Mouse (Mus musculus) erythroblast, adult 5-6 weeks (primary cell): ENCODE data around the gene Hsd17b6. TPM values are rescaled to one million over a fixed set of nuclear protein-coding genes. Genes with fewer than 3 reads are reported as not detected.

Experiments
- ATAC-seq: replicated peaks from 2 replicates; pipeline ENCODE4 v1.8.0; 2016; ENCODE audit warnings: moderate number of reproducible peaks, mild to moderate bottlenecking, moderate TSS enrichment, inconsistent platforms; ENCODE audit not compliant: poor library complexity, low FRiP score, severe bottlenecking
- total RNA-seq, 2 experiments: library from RNA; stranded (forward) in 1 of 2; stranded (reverse) in 1 of 2; fragments of 150-400 nt in 1 of 2; fragments of 200-764, 138-1000 nt in 1 of 2; gene quantifications; 2 replicates each; pipeline versions ENCODE4 v1.2.3 to v1.2.4; 2015 to 2017; ENCODE audit warnings: low replicate concordance in 2 of 2

Hsd17b6 gene
- total RNA-seq, 2 experiments from 2014 or later = not detected

DNA sequence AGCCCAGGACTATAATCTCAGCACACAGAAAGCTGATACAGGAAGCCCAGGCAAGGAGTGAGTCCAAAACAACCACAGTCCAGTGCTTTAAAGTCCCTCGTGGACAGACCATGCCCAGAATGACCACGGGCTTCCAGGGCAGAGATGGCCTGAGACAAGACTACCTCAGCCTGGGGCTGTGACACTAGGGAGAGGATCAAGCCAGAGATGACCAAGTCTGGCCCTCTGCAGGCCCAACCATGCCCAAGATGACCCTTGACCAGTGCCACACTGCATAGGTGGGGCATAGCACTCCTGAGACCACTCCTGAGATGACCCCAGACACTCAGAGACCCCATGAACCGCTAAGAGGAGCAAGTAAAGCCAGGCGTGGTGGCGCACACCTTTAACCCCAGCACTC is 2.3 kb upstream of the Hsd17b6 start:
- ATAC-seq = no peak

DNA sequence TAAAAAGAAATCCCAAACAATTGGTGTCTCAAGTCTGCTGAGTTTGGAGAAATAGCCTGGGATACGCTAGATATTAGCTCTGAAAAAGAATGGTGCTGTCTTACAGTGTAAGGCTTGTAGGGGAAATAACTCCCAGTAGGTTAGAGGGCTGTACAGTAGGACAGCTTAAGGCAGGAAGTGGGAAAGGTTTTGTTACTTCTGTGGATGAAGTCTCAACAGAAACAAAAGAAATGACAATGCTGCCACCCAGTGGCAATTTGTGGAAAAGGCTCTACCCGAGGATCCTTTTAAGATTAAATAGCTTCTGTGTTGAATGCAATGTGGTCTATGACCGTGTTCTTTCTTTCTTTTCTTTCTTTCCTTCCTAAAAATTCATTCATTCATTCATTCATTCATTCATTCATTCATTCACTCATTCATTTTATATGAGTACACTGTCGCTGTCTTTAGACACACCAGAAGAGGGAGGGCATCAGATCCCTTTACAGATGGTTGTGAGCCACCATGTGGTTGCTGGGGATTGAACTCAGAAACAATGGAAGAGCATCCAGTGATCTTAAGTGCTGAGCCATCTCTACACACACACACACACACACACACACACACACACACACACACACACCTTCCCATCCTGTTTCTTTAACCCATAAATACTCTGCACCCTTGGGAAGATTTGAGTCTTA is 937 bp upstream of the Hsd17b6 start:
- peak; percentile 82 for ATAC-seq

DNA sequence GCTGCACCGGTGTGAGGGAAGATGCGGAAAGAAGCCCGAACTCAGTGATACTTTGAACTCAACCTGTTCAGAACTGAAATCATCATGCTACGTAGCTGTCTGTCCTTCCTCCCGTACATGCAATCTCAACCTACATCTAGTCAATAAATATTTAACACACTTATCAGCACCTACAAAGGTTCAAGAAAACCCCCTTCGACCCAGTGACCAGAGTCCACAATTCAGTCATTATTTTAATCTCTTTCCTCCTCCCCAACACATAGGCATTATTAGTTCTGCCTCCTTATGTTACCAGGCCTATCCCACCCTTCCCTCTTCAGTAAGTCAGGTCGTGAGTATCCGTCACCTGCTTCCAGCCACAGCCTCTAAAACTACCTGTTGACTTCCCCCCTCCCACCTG is 1.9 kb downstream of the Hsd17b6 start:
- ATAC-seq = no peak

DNA sequence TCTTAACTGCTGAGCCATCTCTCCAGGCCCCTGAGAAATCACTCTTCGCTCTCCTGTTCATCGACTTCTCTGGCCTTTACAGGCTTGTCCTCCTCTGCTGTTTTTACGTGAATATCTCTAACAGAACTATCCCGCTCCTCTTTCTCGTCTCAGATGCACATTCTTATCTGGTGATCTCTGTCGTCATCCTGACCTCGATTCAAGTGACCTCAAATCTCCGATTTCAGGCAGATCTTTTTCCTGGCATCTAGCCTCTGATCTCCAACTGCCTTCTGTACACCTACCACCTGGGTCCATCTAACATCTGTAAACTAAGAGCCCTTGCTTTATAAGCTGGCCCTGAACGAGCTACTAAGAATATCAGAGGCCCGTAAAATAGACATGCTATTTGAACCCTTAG is 2.5 kb downstream of the Hsd17b6 start:
- ATAC-seq = no peak

DNA sequence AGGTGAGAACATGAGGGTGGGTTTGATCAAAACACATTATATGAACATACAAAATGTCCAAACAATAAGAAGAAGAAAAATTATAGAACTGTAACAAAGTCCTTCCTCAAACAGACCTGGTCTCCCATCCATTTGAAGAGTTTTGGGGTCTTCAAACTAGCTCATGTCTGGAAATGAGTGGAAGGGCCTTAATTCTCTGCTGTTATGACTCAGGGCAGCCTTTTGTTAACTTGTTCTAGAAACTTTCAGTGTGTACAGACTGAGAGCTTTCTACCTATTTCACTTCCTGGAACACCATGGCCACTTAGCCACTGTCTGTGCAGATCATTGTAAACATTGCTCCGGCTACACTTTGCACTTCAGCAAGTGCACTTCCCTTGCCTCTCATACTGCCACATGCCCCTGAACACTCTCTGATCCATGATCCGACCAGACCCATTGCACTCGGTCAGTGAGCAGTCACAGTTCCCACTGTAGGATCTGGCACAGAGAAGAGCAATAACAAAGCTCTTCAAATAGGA is 4.1 kb downstream of the Hsd17b6 start:
- ATAC-seq = no peak

DNA sequence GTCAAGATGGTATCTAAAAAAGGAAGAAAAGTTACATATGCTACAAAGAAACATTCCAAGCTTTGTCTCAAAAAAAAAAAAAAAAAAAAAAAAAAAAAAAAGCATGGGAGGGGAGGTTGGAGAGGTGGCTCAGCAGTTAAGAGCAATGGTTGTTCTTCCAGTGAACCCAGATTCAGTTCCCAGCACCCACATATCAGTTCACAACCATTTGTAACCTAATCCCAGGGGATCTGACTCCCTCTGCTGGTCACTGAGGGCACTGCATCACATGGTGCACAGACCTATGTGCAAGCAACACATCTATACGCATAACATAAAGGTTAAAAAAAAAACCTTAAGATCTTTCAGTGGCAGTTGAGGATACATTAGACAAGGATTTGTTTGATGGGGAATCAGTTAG is 9.2 kb downstream of the Hsd17b6 start:
- ATAC-seq = no peak; the same call in 1 of the 2 replicates

DNA sequence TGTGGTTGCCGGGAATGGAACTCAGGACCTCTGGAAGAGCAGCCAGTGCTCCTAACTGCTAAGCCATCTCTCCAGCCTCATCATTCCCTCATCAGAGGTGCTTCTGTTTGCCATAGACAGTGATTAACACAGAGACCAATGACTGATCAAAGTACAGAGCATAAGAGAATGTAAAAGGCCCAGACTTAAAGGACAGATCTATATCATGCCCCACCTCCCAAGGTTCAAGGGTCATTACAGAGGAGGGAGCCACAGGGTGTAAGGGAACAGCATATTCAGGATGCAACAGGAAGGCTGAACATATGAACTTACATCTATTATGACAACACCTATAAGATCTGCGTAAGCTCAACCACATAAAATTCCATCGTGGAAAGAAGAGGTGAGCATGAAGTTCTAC is 10.7 kb downstream of the Hsd17b6 start:
- no peak for ATAC-seq

DNA sequence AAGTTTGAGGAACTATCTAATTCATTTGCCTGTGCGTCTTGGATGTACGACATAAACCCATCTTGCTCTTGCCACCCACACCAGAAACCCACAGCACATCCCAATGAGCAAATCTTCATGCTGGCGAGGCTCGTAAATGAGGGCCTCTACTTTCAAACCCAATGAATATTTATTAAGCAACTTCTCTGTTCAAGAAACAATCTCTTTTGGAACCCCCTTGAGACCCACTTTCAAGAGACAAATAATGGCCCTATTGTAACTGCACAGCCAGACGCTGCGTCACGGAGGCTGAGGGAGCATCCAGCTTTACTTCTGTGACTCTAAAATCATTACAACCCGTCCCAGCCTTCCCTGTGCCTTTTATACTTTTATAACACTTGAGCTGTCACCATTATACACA is 21.8 kb downstream of the Hsd17b6 start:
- ATAC-seq = no peak

DNA sequence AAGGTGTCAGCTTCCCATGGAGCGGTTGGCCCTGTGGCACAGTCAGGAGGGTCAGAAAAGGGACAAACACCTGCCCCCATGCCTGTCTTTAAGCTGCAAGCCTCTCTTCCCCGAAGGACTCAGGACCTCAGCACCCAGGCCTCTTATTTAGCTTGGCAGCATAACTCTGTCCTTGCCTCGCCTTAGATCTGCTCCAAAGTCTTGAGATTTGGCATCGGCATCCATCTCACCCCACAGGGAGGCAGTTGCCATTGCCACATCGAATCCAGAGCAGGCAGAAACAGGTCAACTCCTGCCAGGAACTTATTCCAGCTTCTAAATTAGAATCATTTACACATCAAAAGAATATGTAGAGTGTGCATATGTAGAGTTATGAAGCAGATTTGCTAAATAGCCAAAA is 22.8 kb downstream of the Hsd17b6 start:
- no peak for ATAC-seq

DNA sequence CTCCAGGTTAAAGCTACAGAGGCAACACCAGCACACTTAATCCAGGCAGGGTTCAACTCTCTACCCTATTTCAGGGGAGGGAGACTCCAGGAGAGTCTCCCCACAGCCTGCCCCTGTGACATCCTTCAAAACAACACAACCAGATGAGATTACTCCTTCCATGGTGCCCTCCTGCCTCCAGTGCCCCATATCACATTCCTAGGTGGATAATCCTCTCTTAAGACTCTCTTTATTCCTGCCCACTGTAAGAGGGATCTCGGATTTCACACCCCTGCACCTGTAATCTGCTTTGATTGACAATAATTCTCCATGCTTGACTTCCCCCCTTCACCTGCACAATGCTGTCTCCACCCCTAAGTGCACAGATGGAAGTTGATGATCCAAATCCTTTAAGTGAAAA is 31.9 kb downstream of the Hsd17b6 start:
- no peak for ATAC-seq

DNA sequence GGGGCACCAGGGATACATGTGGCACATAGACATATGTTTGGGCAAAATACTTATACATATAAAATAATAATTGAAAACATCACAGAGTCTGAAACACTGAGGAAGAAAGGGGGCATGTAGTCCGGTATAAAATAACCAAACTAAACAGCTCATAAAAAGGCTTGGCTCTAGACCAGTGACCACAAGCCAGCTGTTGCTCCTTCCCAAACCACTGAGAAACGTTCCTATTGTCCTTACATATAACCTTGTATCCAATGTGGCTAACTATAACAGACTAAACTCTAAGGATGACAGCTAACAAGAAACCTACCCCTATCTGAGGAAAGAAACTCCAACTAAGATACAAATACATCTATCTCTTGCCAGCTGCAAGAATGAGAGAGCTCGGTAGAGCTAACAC is 33.3 kb downstream of the Hsd17b6 start:
- no peak for ATAC-seq

DNA sequence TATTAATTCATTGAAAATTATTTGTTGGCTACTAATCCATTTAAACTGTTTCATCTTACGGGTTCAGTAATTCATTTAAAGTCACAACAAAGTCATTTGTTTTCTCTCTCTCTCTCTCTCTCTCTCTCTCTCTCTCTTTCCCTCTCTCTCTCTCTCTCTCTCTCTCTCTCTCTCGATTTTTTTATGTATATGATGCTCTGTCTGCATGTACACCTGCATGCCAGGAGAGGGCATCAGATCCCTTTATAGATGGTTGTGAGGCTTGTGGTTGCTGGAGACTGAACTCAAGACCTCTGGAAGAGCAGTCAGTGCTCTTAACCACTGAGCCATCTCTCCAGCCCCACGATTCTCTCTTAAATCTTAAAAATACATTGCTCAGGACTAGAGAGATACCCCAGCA is 36.3 kb downstream of the Hsd17b6 start:
- no peak for ATAC-seq

DNA sequence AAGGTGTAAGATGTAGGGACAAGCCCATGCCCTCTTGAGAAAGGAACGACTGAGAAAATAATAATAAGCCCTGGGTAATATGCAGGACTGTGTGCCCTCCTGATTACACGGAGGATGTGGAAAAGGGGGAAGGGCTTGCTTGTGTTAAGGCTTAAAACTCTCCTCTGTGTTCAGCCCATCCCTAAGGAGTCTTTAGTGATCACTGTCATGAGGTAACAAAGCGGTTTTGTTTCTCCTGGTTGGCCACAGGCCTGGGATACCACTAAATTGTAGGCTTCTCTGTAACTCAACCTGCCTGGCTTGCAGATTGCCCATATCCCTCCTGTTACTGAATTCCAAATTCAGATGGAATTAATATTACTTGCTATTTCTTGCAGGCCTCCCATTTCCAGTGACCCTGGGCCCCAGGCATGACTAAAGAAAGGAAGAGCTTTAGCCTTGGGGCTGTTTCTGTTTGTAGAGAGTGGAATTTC is 37.0 kb downstream of the Hsd17b6 start:
- no peak for ATAC-seq

DNA sequence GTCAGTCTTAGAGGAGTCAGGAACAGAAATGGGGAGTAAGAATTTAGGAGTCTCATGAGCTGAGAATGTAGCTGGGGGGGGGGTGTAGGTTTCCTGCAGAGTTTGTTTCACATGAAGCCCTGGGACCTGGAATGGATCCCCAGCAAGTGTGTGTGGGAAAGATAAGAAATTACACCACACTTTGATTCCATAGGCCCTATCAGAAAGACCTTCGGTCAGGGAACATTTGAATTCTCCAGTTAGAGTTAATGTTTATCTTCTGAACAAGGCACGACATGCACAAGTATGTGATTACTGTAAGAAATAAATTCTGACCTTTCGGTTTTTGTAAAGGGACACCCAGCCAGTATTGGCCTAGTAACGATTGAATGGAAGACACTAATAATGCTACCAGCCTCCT is 37.6 kb downstream of the Hsd17b6 start:
- ATAC-seq = no peak

DNA sequence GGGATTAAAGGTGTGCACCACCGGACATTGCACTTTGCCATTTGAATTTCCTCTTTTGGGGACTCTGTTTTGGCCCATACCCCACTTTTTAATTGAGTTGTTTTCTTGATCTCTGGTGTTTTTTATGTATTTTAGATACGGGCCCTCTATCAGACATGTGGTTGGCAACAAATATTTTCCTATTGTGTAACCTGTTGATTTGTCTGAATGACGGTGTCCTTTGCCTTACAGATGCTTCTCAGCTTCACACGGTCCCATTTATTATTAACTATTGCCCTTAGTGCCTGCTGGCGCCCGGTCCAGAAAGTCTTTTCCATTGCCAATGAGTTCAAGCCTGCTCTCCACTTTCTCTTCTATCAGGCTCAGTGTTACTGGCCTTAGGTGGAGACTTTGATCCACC is 40.9 kb downstream of the Hsd17b6 start:
- no peak for ATAC-seq

DNA sequence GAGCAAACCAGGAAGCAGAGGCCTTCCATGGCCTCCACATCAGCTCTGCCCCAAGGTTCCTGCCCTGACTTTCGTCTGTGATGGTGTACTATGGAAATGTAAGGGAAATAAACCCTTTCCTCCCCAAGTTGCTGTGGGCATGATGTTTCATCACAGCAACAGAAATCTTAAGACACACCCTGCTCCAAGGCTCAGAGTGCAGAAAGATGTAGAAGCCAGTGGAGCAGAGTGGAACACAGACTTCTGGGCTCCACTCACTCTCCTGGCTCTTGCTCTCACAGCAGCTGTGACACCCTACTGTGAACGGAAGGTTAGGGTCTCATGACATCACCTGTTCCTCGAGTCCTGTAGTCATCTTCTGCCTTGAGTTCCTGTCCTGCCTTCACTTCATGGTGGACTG is 43.4 kb downstream of the Hsd17b6 start:
- ATAC-seq = no peak

DNA sequence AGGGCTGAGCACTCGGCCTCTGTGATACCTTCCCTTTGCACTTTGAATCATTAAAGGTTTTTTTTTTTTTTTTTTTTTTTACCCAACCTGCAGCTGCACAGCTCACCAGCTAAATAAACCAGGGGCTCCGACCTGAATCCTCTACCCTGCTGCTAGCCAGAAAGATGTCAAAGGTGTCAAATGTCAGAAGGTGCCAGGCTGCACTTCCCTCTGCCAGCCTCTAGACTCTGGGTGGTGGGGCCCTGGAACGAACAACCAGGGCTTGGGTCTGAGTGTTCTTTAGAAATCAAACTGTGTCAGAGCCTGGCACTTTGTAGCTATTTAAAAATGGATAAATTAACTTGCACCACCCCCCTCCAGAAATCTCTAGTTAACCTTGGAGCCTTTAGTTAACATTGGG is 45.0 kb downstream of the Hsd17b6 start:
- no peak for ATAC-seq

DNA sequence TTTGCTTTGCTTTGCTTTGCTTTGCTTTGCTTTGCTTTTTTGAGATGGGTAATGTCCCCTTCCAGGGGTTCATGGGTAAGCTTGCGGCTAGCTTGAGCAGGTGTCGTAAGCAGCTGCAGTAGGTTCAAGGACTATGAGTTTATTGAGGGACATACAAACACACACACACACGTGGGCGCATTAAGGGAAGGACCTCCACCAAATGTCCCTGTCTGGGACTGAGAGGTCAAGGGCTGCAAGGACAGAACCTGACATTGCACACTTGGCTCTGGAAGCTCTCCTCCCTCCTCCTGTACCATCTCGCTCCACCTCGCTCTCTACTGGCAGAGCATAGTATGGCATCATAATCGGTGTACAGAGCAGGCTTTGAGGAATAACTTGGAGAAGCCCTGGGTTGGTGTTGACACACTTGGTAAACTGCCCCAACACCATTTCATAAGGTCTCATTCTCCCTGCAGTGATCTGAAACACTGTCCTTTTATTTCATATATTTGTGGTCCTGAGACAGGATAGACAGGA is 48.2 kb downstream of the Hsd17b6 start:
- no peak for ATAC-seq

DNA sequence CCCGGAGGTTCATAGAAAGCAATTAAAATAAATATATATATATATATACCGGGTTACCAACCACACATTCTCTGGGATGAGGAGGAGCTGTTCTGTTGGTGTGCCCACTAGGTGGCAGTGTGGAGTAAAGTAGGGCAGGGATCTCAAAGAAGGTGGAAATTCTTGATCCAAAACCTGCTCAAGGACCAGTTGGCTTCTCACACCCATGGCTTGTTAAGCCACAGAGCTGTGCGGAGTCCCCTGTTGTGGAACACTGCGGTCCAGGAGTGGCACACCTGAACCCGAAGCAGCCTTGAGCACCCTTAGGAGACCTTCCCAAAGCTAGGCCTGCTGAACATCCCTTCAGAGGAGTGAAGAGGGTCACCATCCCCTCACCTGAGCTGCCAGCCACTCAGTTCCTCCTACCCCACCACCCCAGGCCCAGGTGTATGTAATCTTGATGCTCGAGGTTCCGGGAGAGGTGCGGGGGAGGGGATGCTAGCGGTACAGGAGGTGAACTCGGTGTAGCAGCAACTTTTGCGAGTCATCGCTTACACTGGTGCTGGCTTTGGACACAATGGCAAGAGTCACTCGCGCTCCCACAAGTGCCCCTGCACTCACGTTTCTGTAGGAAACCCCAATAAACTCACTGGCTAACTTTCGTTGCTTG is 51.1 kb downstream of the Hsd17b6 start:
- peak; percentile 78 for ATAC-seq

DNA sequence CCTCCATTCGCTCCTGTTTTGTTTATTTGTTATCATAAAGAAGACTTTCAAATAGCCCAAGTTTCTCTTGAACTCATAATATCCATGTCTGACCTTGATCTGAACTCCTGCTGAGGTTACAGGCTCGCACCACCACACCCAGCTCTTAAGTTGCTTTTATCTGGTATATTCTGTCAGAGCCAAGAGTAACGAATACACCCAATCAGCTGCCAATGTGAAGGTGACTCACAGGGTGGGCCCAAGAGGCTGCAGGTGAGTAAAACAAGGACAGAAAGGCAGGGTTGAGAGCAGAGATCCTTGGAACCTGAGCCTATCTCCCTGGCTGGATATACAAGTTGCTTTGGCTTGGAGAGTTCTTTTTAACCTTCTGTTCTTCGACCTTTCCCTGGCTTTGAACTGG is 52.4 kb downstream of the Hsd17b6 start:
- no peak for ATAC-seq

DNA sequence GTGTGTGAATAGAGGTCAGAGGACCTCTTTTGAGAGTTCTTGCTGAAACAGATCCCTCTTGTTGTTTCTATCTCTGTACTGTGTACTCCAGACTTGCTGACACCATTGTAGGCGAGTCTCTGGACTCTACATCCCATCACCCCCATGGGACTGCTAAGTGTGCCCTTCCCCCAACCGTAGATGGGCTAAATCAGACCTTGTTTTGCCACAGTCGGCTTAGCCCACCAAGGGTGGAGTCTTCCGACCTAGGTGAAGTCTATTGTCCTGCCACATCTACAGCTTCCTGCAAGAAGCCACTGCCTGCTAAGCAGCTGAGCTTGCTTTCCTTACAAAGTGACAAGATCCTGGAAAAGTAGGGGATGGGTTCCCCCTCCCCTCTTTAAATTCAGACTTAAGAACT is 55.6 kb downstream of the Hsd17b6 start:
- ATAC-seq = no peak
